Mouse (Mus musculus) heart, embryonic 11.5 days (tissue): ENCODE measurements around the gene Magoh. TPM values are rescaled to one million over a fixed set of nuclear protein-coding genes. Genes with fewer than 3 reads are reported as not detected.
A peak's percentile ranks its signal among the peaks of the same experiment; 100 is the strongest.

ENCODE experiments used
- ATAC-seq: fragments of 200-750 bp; cut with Nextera tagmentation; replicated peaks from 2 replicates; pipeline ENCODE4 v1.8.0; 2017; ENCODE audit warnings: moderate library complexity; ENCODE audit not compliant: insufficient number of reproducible peaks, low FRiP score, low TSS enrichment
- H3K27ac ChIP-seq: fragments of 300-500 bp; sonication (generic); 2 replicates; pipeline ENCODE4 v1.5.1; 2014; ENCODE audit warnings: mild to moderate bottlenecking, low read depth, low read length
- H3K27me3 ChIP-seq: fragments of 300-500 bp; sonication (generic); 2 replicates; pipeline ENCODE4 v1.6.1; 2014; ENCODE audit warnings: mild to moderate bottlenecking, low read length, mixed read lengths; ENCODE audit not compliant: control insufficient read depth, insufficient read depth
- H3K36me3 ChIP-seq: fragments of 300-500 bp; sonication (generic); 2 replicates; pipeline ENCODE4 v1.6.1; 2014; ENCODE audit warnings: mild to moderate bottlenecking, low read length, moderate library complexity, mixed read lengths; ENCODE audit not compliant: control insufficient read depth, insufficient read depth
- H3K4me1 ChIP-seq: fragments of 300-500 bp; sonication (generic); 2 replicates; pipeline ENCODE4 v1.6.1; 2014; ENCODE audit warnings: low read length; ENCODE audit not compliant: control insufficient read depth, insufficient read depth
- H3K4me2 ChIP-seq: fragments of 300-500 bp; sonication (generic); 2 replicates; pipeline ENCODE4 v1.6.1; 2014; ENCODE audit warnings: mild to moderate bottlenecking, moderate library complexity
- H3K4me3 ChIP-seq: fragments of 300-500 bp; sonication (generic); 2 replicates; pipeline ENCODE4 v1.5.1; 2014; ENCODE audit warnings: low read depth, low read length
- H3K9ac ChIP-seq: fragments of 300-500 bp; sonication (generic); 2 replicates; pipeline ENCODE4 v1.6.1; 2014; ENCODE audit warnings: mild to moderate bottlenecking, low read depth, low read length, moderate library complexity
- H3K9me3 ChIP-seq: fragments of 300-500 bp; sonication (generic); replicated peaks from 2 replicates; pipeline ENCODE4 v1.6.1; 2016; ENCODE audit warnings: low read length; ENCODE audit not compliant: control insufficient read depth
- whole genome bisulfite sequencing: fragments of 180-500 bp; shearing (Covaris S2); extraction: QIAGEN DNeasy Blood & Tissue Kit; methylation state at CpG from one replicate; pipeline ENCODE4 v1.1.7; 2014; ENCODE audit not compliant: insufficient replicate concordance; 5-methylcytosine and 5-hydroxymethylcytosine counted together
- polyA plus RNA-seq: library from polyadenylated mRNA; unstranded; fragments of >200 nt; fragmentation: Nextera tagmentation; extraction: Ambion mirVana; gene quantifications from 2 replicates; pipeline ENCODE4 v1.2.1, GENCODE M21; 2014

Gene Magoh
- polyA plus RNA-seq, 1 experiment from 2014 or later: 123 TPM

GRCm38 (mm10) chr4:107923145-107923802 lies 43.7 kb downstream of the Magoh start, which contains the start of gene Cpt2:
Gene Cpt2, minus strand, starts transcription at chr4:107923610.
- Histone ChIP-seq H3K9me3 (no peaks in the 10 kb centered on the region), H3K4me3 (peak within 1 kb of the TSS; percentile 84), H3K4me1 (peaks cover 10% of the 10 kb centered on the region), H3K36me3 (no peaks in the 10 kb centered on the region), H3K27ac (peak within 1 kb of the TSS; percentile 71; the same call in 1 of the 2 replicates), H3K4me2 (peak within 1 kb of the TSS; percentile 92), H3K27me3 (no peaks in the 10 kb centered on the region), H3K9ac (peak within 1 kb of the TSS; percentile 92)
- WGBS: 1% methylated on average over 38 of the region's 38 CpGs
- peak; percentile 96 for ATAC-seq

- H3K4me1 ChIP-seq: peaks cover 10% of the 10 kb centered on the region
- peak overlapping the region; percentile 92 for H3K4me2 ChIP-seq
- H3K36me3 ChIP-seq: no peaks in the 10 kb centered on the region
- H3K27ac ChIP-seq: no peak overlapping the region
- ATAC-seq: peak; percentile 15; the same call in 1 of the 2 replicates
- no peaks in the 10 kb centered on the region for H3K27me3 ChIP-seq
- WGBS: 44% methylated on average over 7 of the region's 7 CpGs
- no peaks in the 10 kb centered on the region for H3K9me3 ChIP-seq
- H3K4me3 ChIP-seq: peak overlapping the region; percentile 84
- no peak overlapping the region for H3K9ac ChIP-seq
These were observed 44.2 kb downstream of the Magoh start for GRCm38 (mm10) chr4:107923803-107924194.

DNA sequence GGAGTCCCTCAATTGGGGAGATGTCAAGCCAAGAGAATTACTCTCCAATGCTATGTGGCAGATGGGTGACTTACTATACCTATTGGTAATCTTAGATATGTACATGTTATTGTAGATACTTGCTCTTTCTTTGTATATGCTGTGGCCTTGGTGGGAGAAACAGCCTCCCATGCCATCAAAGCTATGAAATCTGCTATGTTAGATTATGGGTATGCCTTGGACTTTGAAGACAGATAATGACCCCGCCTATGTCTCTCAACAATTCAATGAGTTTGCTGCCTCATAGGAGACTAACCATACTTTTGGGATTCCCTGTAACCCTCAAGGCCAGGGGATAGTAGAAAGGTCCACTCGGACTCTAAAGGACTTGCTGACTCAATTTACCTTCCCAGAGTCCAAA lies 48.7 kb downstream of the Magoh start:
- 69% methylated on average over 2 of the region's 2 CpGs for WGBS
- Histone ChIP-seq H3K4me1 (no peaks in the 10 kb centered on the region), H3K36me3 (no peaks in the 10 kb centered on the region), H3K9ac (no peak overlapping the region), H3K4me3 (no peak overlapping the region), H3K4me2 (no peak overlapping the region), H3K9me3 (no peaks in the 10 kb centered on the region), H3K27me3 (no peaks in the 10 kb centered on the region), H3K27ac (no peak overlapping the region)
- ATAC-seq: no peak

- ATAC-seq: no peak
- no peak overlapping the region for H3K27ac ChIP-seq
- no peaks in the 10 kb centered on the region for H3K36me3 ChIP-seq
- no peak overlapping the region for H3K9ac ChIP-seq
- no peak overlapping the region for H3K4me3 ChIP-seq
- no peaks in the 10 kb centered on the region for H3K4me1 ChIP-seq
- no peaks in the 10 kb centered on the region for H3K27me3 ChIP-seq
- no peak overlapping the region for H3K4me2 ChIP-seq
- H3K9me3 ChIP-seq: no peaks in the 10 kb centered on the region
- WGBS: 73% methylated on average over 2 of the region's 2 CpGs
These were observed 49.2 kb downstream of the Magoh start for GRCm38 (mm10) chr4:107928726-107929125.

- Histone ChIP-seq H3K36me3 (no peaks in the 10 kb centered on the region), H3K4me3 (no peak overlapping the region), H3K27me3 (no peaks in the 10 kb centered on the region), H3K27ac (no peak overlapping the region), H3K4me1 (no peaks in the 10 kb centered on the region), H3K4me2 (no peak overlapping the region), H3K9ac (no peak overlapping the region), H3K9me3 (no peaks in the 10 kb centered on the region)
- ATAC-seq: no peak
- 65% methylated on average over 3 of the region's 3 CpGs for WGBS
These were observed 51.9 kb downstream of the Magoh start for GRCm38 (mm10) chr4:107931453-107931852.

DNA sequence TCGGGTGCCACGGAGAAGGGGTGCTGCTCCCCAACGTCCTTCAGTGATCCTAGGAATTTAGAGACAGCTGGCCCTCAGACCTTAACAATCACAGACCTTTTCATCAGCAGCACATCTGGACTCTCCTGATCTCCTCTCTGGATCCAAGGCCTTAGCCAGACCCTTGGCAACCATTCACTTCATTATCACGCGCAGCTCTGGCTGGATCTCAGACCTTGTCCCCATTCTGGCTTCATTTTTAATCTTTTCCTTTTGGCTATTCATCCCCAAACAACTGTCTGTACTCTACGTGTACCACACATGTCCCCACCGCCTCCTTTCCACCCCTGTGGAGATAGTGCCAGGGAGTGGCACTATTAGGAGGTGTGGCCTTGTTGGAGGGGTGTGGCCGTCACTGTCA lies 53.7 kb downstream of the Magoh start:
- no peak overlapping the region for H3K4me3 ChIP-seq
- H3K27me3 ChIP-seq: no peaks in the 10 kb centered on the region
- no peak overlapping the region for H3K27ac ChIP-seq
- H3K36me3 ChIP-seq: no peaks in the 10 kb centered on the region
- ATAC-seq: no peak
- no peak overlapping the region for H3K4me2 ChIP-seq
- H3K4me1 ChIP-seq: no peaks in the 10 kb centered on the region
- no peaks in the 10 kb centered on the region for H3K9me3 ChIP-seq
- WGBS: 76% methylated on average over 8 of the region's 8 CpGs
- no peak overlapping the region for H3K9ac ChIP-seq

- no peak overlapping the region for H3K9ac ChIP-seq
- no peak overlapping the region for H3K27ac ChIP-seq
- no peaks in the 10 kb centered on the region for H3K27me3 ChIP-seq
- no peak for ATAC-seq
- H3K4me3 ChIP-seq: no peak overlapping the region
- H3K4me2 ChIP-seq: no peak overlapping the region
- no peaks in the 10 kb centered on the region for H3K4me1 ChIP-seq
- H3K36me3 ChIP-seq: no peaks in the 10 kb centered on the region
- no peaks in the 10 kb centered on the region for H3K9me3 ChIP-seq
- WGBS: 63% methylated on average over 3 of the region's 3 CpGs
These were observed 55.7 kb downstream of the Magoh start for GRCm38 (mm10) chr4:107935254-107935653.
